Mouse (Mus musculus) cortical plate, adult 2 months (tissue): ENCODE results near the gene Plcl1. TPM values are rescaled to one million over a fixed set of nuclear protein-coding genes. Genes with fewer than 3 reads are reported as not detected.

Source experiments
- H3K27ac ChIP-seq: fragments of 200-500 bp; 2 replicates; pipeline ENCODE4 v1.5.1; 2012; ENCODE audit warnings: low read length, control low read depth, inconsistent platforms; ENCODE audit not compliant: insufficient read depth
- H3K4me1 ChIP-seq: fragments of 200-500 bp; 2 replicates; pipeline ENCODE4 v1.6.1; 2011; ENCODE audit warnings: low read length; ENCODE audit not compliant: control insufficient read depth, insufficient read depth
- H3K4me3 ChIP-seq: fragments of 200-500 bp; 2 replicates; pipeline ENCODE4 v1.5.1; 2011; ENCODE audit warnings: mild to moderate bottlenecking, low read length, control low read depth; ENCODE audit not compliant: insufficient read depth
- CTCF ChIP-seq: fragments of 200-500 bp; IDR thresholded peaks from 2 replicates; pipeline ENCODE4 v1.5.1; 2011; ENCODE audit warnings: mild to moderate bottlenecking, control low read depth, low read length; ENCODE audit not compliant: insufficient read depth; ENCODE audit errors: extremely low read depth
- POLR2A ChIP-seq: fragments of 200-500 bp; IDR thresholded peaks from 2 replicates; pipeline ENCODE4 v1.6.1; 2011; ENCODE audit warnings: mild to moderate bottlenecking, low read length, control low read depth; ENCODE audit not compliant: insufficient read depth; ENCODE audit errors: extremely low read depth
- polyA plus RNA-seq: library from polyadenylated mRNA; depleted of rRNA; stranded (reverse); fragments of >200 nt; gene quantifications from 2 replicates; pipeline ENCODE4 v1.2.3, GENCODE M21; 2012

Gene Plcl1
- polyA plus RNA-seq, 1 experiment, result 8.6 TPM

GRCm38 (mm10) chr1:55581752-55582151 lies 176.0 kb downstream of the Plcl1 start:
- Histone ChIP-seq H3K4me1 (no peaks in the 10 kb centered on the region), H3K27ac (no peak overlapping the region), H3K4me3 (no peak overlapping the region)
- no peak for TF ChIP-seq CTCF
- no peak for TF ChIP-seq POLR2A

DNA sequence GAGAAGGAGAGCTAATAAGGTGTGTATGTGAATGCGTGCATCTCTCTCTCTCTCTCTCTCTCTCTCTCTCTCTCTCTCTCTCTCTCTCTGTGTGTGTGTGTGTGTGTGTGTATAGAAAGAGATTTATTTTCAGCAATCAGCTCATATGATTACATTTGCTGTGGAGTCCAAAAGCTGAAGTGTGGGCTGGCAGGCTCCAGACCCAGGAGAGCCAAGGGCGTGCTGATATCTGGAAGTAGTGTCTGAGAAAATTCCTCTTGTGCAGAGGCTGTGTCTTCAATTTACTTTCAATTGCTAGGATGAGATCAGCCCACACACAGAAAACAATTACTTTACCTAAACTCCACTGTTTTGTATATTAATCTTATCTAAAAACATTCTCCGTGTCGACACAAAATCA lies 179.7 kb downstream of the Plcl1 start:
- TF ChIP-seq CTCF, result no peak
- TF ChIP-seq POLR2A, result no peak
- Histone ChIP-seq H3K4me3 (no peak overlapping the region), H3K4me1 (no peaks in the 10 kb centered on the region), H3K27ac (no peak overlapping the region)

- Histone ChIP-seq H3K4me3 (no peak overlapping the region), H3K4me1 (no peaks in the 10 kb centered on the region), H3K27ac (no peak overlapping the region)
- TF ChIP-seq CTCF, result no peak
Measured at GRCm38 (mm10) chr1:55588090-55588489, 182.4 kb downstream of the Plcl1 start.

DNA sequence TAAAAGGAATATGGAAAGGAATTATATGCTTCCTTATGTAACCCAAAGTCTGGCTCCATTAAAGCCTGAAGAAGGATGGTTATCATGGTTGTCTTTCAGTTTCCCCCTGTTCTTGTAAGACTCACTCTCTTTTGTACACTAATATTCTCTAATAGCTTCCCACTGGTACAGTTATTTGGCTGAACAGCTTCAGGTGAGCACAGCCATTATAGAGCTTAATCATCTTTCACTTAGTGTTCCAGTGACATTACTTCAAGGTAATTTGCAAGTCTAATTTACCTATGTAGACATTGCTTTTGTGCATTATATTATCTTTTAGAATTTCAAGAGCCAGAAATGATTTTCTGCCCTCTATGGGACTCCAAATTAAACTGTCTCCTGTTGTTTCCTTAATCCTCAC lies 184.3 kb downstream of the Plcl1 start:
- no peak overlapping the region for H3K27ac ChIP-seq
- TF ChIP-seq CTCF, result no peak
- TF ChIP-seq POLR2A, result no peak
- no peaks in the 10 kb centered on the region for H3K4me1 ChIP-seq
- H3K4me3 ChIP-seq, result no peak overlapping the region

- Histone ChIP-seq H3K4me3 (no peak overlapping the region), H3K4me1 (no peaks in the 10 kb centered on the region), H3K27ac (no peak overlapping the region)
- TF ChIP-seq CTCF (no peak), POLR2A (no peak)
Measured at GRCm38 (mm10) chr1:55600496-55600895, 194.8 kb downstream of the Plcl1 start.

- Histone ChIP-seq H3K27ac (no peak overlapping the region), H3K4me3 (no peak overlapping the region), H3K4me1 (no peaks in the 10 kb centered on the region)
- no peak for TF ChIP-seq CTCF
- no peak for TF ChIP-seq POLR2A
Measured at GRCm38 (mm10) chr1:55604593-55604992, 198.9 kb downstream of the Plcl1 start.

DNA sequence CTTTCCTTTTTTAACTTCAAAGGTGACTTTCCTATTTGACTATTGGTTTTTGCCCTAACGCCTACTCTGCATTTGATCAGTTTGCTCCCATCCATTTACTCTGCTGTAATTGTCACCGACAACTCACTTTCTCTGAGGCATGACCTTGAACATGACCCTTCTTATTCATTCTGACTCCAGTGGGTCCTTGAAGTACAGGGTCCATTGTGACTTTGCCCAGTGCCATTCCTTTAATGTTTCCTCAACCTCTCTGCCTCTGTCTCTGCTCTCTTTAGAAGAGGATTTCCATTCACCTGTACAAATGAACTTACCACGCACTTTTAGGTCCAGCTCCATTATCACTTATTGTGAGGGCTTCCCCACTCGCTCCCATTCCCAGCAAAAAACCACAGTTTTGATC lies 199.7 kb downstream of the Plcl1 start:
- H3K27ac ChIP-seq, result no peak overlapping the region
- no peaks in the 10 kb centered on the region for H3K4me1 ChIP-seq
- TF ChIP-seq CTCF (no peak), POLR2A (no peak)
- H3K4me3 ChIP-seq, result no peak overlapping the region

- TF ChIP-seq CTCF (no peak), POLR2A (no peak)
- no peaks in the 10 kb centered on the region for H3K4me1 ChIP-seq
- H3K4me3 ChIP-seq, result no peak overlapping the region
- H3K27ac ChIP-seq, result peak overlapping the region; percentile 21; the same call in 1 of the 2 replicates
Measured at GRCm38 (mm10) chr1:55605956-55606355, 200.2 kb downstream of the Plcl1 start.

DNA sequence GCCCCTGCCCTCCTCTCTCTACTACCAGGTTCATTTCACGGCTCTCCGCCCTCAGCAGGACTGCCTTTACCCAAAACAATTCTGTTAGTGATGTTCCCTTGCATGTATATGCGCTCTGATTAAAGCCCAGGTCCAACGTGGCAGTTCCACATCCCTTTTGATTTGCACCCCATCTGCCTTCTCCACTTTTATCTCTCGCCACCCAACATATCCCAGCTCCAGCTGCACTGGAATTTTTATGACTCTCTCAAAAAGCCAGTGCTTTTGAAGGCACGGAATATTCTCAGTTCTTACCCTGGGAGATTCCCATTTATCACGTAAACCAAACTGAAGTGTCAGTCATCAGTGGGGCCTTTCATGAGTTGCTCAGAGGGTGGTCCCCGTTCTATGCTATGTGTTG lies 200.7 kb downstream of the Plcl1 start:
- Histone ChIP-seq H3K4me1 (no peaks in the 10 kb centered on the region), H3K4me3 (no peak overlapping the region), H3K27ac (peak overlapping the region; percentile 21; the same call in 1 of the 2 replicates)
- TF ChIP-seq POLR2A, result no peak
- TF ChIP-seq CTCF, result no peak

GRCm38 (mm10) chr1:55612759-55613328 lies 207.1 kb downstream of the Plcl1 start:
- Histone ChIP-seq H3K4me1 (no peaks in the 10 kb centered on the region; the same call in 1 of the 2 replicates), H3K27ac (no peak overlapping the region), H3K4me3 (no peak overlapping the region)
- TF ChIP-seq POLR2A (no peak), CTCF (no peak)

DNA sequence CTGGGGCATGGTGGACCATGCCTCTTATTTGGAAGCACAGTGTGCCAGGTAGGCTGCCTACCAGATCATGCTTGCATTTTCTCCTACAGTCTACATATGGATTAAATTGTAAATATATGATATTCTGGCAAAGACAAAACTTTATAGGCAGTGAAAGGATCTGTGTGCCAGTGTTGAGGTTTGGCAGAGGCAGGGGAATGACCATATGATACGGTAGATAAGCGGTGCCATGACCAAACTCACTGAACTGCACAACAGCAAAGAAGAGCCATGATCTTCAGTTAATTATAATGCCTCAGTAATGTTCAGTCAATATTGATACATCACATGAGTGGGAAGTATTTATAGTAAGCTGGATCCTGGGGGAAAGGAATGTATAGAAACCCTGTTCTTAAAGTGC lies 212.1 kb downstream of the Plcl1 start:
- no peaks in the 10 kb centered on the region; the same call in 1 of the 2 replicates for H3K4me1 ChIP-seq
- H3K4me3 ChIP-seq, result no peak overlapping the region
- peak overlapping the region; percentile 50; the same call in 1 of the 2 replicates for H3K27ac ChIP-seq

More for the DNA sequence above, 212.1 kb downstream of the Plcl1 start:
- TF ChIP-seq POLR2A (no peak), CTCF (no peak)
